Mouse (Mus musculus) neural tube, embryonic 14.5 days (tissue): ENCODE measurements around the gene Mtfr1l. TPM values are rescaled to one million over a fixed set of nuclear protein-coding genes. Genes with fewer than 3 reads are reported as not detected.
"Not testable (repeated sequence)": the region's sequence is repeated elsewhere in the genome, so short reads cannot be mapped to it uniquely, and the experiment has no call there.

Source experiments
- ATAC-seq: fragments of 200-750 bp; cut with Nextera tagmentation; 2 replicates; pipeline ENCODE4 v1.8.0; 2017; ENCODE audit warnings: low read depth, mild to moderate bottlenecking, moderate TSS enrichment, moderate library complexity
- H3K27ac ChIP-seq: fragments of 300-500 bp; sonication (generic); 2 replicates; pipeline ENCODE4 v1.5.1; 2014; ENCODE audit warnings: low read depth, mild to moderate bottlenecking, control low read depth, low read length, moderate library complexity, mixed read lengths
- H3K27me3 ChIP-seq: fragments of 300-500 bp; sonication (generic); 2 replicates; pipeline ENCODE4 v1.6.1; 2014; ENCODE audit warnings: low read length; ENCODE audit not compliant: control insufficient read depth, insufficient read depth
- H3K36me3 ChIP-seq: fragments of 300-500 bp; sonication (generic); 2 replicates; pipeline ENCODE4 v1.6.1; 2014; ENCODE audit warnings: low read length, mixed read lengths; ENCODE audit not compliant: control insufficient read depth, insufficient read depth
- H3K4me1 ChIP-seq: fragments of 300-500 bp; sonication (generic); 2 replicates; pipeline ENCODE4 v1.6.1; 2014; ENCODE audit warnings: low read length; ENCODE audit not compliant: control insufficient read depth, insufficient read depth
- H3K4me2 ChIP-seq: fragments of 300-500 bp; sonication (generic); 2 replicates; pipeline ENCODE4 v1.6.1; 2014; ENCODE audit warnings: mild to moderate bottlenecking, low read depth, low read length, control low read depth
- H3K4me3 ChIP-seq: fragments of 300-500 bp; sonication (generic); 2 replicates; pipeline ENCODE4 v1.5.1; 2014; ENCODE audit warnings: low read depth, low read length, control low read depth, mixed read lengths
- H3K9ac ChIP-seq: fragments of 300-500 bp; sonication (generic); replicated peaks from 2 replicates; pipeline ENCODE4 v1.6.1; 2014; ENCODE audit warnings: low read depth, mild to moderate bottlenecking, control low read depth, low read length, mixed read lengths
- H3K9me3 ChIP-seq: fragments of 300-500 bp; sonication (generic); 2 replicates; pipeline ENCODE4 v1.6.1; 2016; ENCODE audit warnings: low read length; ENCODE audit not compliant: control insufficient read depth
- WGBS: fragments of 180-500 bp; shearing (Covaris S2); extraction: QIAGEN DNeasy Blood & Tissue Kit; methylation state at CpG from one replicate; pipeline ENCODE4 v1.1.7; 2014; 5-methylcytosine and 5-hydroxymethylcytosine counted together
- polyA plus RNA-seq: library from polyadenylated mRNA; unstranded; fragments of >200 nt; fragmentation: Nextera tagmentation; extraction: Ambion mirVana; gene quantifications from 2 replicates; pipeline ENCODE4 v1.2.1, GENCODE M21; 2014

Mtfr1l gene
- polyA plus RNA-seq, 1 experiment from 2014 or later, result 199 TPM

DNA sequence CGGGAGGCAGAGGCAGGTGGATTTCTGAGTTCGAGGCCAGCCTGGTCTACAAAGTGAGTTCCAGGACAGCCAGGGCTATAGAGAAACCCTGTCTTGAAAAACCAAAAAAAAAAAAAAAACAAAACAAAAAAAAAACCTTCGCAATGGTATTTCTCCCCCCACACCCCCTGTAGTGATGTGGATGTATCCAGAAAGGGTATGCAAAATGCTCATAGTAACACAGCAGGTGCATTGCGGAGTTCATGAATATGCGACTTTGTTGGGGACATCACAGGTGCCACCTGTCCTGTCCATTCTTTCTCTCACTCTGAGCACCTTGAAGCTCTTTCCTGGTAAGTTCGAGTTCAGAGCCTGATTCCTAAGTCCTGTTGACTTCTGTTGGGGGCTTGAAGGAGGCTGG is 41.0 kb downstream of the Mtfr1l start:
- H3K4me1 ChIP-seq, result peaks cover 15% of the 10 kb centered on the region
- WGBS, result 87% methylated on average over 6 of the region's 6 CpGs
- H3K27me3 ChIP-seq, H3K4me2 ChIP-seq, H3K4me3 ChIP-seq, H3K27ac ChIP-seq, H3K36me3 ChIP-seq, ATAC-seq, H3K9me3 ChIP-seq, H3K9ac ChIP-seq: not testable (repeated sequence)

- Histone ChIP-seq H3K36me3 (no peaks in the 10 kb centered on the region), H3K27me3 (no peaks in the 10 kb centered on the region), H3K9me3 (no peaks in the 10 kb centered on the region), H3K4me1 (peaks cover 10% of the 10 kb centered on the region), H3K27ac (no peak overlapping the region), H3K4me2 (no peak overlapping the region), H3K4me3 (no peak overlapping the region), H3K9ac (no peak overlapping the region)
- 66% methylated on average over 6 of the region's 6 CpGs for WGBS
- no peak for ATAC-seq
Measured at GRCm38 (mm10) chr4:134491716-134492115, 43.5 kb downstream of the Mtfr1l start.

- no peak for ATAC-seq
- Histone ChIP-seq H3K9ac (no peak overlapping the region), H3K4me2 (no peak overlapping the region), H3K36me3 (no peaks in the 10 kb centered on the region), H3K27ac (no peak overlapping the region), H3K4me1 (peaks cover 4% of the 10 kb centered on the region), H3K9me3 (no peaks in the 10 kb centered on the region), H3K27me3 (no peaks in the 10 kb centered on the region), H3K4me3 (no peak overlapping the region)
- WGBS, result 89% methylated on average over 11 of the region's 11 CpGs
Measured at GRCm38 (mm10) chr4:134489986-134490665, 45.1 kb downstream of the Mtfr1l start.

GRCm38 (mm10) chr4:134488211-134488610 is 47.0 kb downstream of the Mtfr1l start:
- Histone ChIP-seq H3K9ac (no peak overlapping the region), H3K4me3 (no peak overlapping the region), H3K4me1 (peaks cover 2% of the 10 kb centered on the region; the same call in 1 of the 2 replicates), H3K9me3 (no peaks in the 10 kb centered on the region), H3K4me2 (no peak overlapping the region), H3K27me3 (no peaks in the 10 kb centered on the region), H3K36me3 (no peaks in the 10 kb centered on the region), H3K27ac (no peak overlapping the region)
- 95% methylated on average over 5 of the region's 5 CpGs for WGBS
- no peak for ATAC-seq

DNA sequence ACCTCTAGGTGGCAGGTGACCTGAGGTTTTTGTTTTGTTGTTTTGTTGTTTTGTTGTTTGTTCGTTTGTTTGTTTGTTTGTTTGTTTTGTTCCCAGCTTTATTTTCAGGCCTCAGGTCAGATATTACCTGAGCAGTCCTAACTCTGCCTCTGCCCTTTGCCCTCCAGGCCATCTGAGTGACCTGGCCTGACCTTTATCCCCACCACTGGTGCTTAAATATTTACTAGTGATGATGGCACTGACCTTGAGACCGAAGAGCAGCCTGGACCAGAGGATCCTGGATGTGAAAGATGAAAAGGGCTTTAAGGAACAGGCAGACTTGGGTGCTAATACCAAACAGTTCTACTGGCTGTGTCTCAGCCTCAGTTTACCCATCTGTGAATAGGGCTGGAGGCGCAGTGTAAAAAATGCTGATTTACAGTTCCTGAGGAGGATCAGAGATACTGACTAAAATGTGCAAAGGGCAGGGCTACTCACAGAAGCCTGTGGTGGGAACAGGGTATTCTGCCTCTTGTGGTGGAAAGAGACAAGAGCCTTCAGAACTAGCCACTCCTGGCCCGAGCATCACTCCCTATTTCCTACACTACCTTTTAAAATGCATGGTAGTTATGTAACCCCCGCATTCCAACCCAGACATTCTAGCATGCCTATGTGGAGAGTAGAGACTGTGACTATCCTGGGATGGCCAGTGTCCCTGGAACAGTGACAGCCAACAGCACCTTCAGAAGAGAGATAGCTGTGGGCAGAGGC is 49.9 kb downstream of the Mtfr1l start:
- H3K4me2 ChIP-seq, result no peak overlapping the region
- H3K36me3 ChIP-seq, result no peaks in the 10 kb centered on the region
- H3K27me3 ChIP-seq, result no peaks in the 10 kb centered on the region
- H3K4me3 ChIP-seq, result no peak overlapping the region
- H3K27ac ChIP-seq, result no peak overlapping the region
- no peaks in the 10 kb centered on the region for H3K9me3 ChIP-seq
- 90% methylated on average over 5 of the region's 5 CpGs for WGBS
- H3K9ac ChIP-seq, result no peak overlapping the region
- peaks cover 2% of the 10 kb centered on the region; the same call in 1 of the 2 replicates for H3K4me1 ChIP-seq
- no peak for ATAC-seq

DNA sequence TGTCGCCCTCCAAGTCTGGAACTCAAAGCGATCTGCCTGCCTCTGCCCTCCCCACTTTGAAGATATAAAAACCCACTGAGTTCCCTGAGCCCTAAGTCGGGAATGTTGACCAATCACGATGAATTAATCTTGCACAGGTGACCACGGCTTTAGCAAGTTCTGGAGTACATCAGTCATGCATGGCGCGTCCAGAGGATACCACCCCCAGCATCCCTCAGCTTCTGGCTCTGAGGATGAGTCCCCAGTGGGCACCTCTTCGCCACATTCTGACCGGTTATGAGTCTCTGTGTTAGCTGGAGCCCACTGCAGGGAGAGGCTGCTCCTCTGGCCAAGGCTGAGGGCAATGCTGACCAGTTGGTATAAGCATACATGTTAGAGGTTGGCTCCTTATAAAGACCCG is 51.0 kb downstream of the Mtfr1l start:
- Histone ChIP-seq H3K9ac (no peak overlapping the region), H3K9me3 (no peaks in the 10 kb centered on the region), H3K36me3 (no peaks in the 10 kb centered on the region), H3K4me1 (peaks cover 2% of the 10 kb centered on the region; the same call in 1 of the 2 replicates), H3K27me3 (no peaks in the 10 kb centered on the region), H3K27ac (no peak overlapping the region), H3K4me3 (no peak overlapping the region), H3K4me2 (no peak overlapping the region)
- WGBS, result 82% methylated on average over 10 of the region's 10 CpGs
- ATAC-seq, result no peak

DNA sequence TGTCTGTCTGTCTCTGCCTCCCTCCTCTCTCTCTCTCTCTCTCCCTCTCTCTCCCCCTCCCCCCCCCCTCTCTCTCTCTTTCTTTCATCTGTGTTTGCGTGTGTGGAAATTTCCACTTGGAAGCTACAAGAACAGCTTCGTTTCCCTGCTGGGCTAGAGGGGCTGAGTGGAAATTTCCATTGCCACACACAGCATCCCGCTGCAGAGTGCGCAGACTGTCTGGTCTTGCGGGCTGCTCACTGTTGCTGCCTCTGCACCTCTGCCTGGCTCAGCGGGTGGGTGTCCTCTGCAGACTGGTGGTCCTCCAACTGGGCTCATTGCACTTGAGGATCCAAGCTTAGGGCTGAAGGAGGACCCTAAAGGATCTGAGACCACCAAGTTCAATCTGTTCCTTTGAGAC is 51.5 kb downstream of the Mtfr1l start:
- Histone ChIP-seq H3K9me3 (no peaks in the 10 kb centered on the region), H3K4me3 (no peak overlapping the region), H3K36me3 (no peaks in the 10 kb centered on the region), H3K4me1 (peaks cover 2% of the 10 kb centered on the region; the same call in 1 of the 2 replicates), H3K9ac (no peak overlapping the region), H3K4me2 (no peak overlapping the region), H3K27me3 (no peaks in the 10 kb centered on the region), H3K27ac (no peak overlapping the region)
- 51% methylated on average over 6 of the region's 6 CpGs for WGBS
- no peak for ATAC-seq

- 73% methylated on average over 6 of the region's 6 CpGs for WGBS
- H3K36me3 ChIP-seq, result no peaks in the 10 kb centered on the region
Measured at GRCm38 (mm10) chr4:134483078-134483688, 52.0 kb downstream of the Mtfr1l start.

DNA sequence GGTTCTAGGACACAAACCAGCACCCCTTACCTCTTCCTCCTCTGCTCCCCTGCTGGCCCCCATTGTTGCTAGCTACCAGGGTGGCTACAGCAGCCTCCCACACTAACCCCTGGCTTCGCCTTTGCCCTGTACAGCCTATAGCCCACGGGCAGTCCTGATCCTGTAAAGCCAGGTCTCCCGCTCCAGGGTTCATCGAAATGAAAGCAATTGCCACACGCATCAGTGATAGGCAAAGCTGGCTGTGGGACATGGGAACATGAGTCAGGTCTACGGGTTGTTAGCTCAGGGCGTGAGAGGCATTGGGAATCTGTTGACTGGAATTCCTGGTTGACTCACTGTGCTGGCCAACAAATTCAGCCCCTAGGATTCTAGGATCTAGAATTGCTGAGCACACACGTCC is 52.7 kb downstream of the Mtfr1l start:
- WGBS, result 86% methylated on average over 8 of the region's 8 CpGs
- H3K27me3 ChIP-seq, result no peaks in the 10 kb centered on the region
- H3K36me3 ChIP-seq, result no peaks in the 10 kb centered on the region

More at GRCm38 (mm10) chr4:134483078-134483688, 52.0 kb downstream of the Mtfr1l start:
- H3K4me1 ChIP-seq, result peaks cover 2% of the 10 kb centered on the region; the same call in 1 of the 2 replicates
- no peaks in the 10 kb centered on the region for H3K9me3 ChIP-seq
- no peak overlapping the region for H3K4me2 ChIP-seq
- no peaks in the 10 kb centered on the region for H3K27me3 ChIP-seq
- no peak for ATAC-seq
- no peak overlapping the region for H3K27ac ChIP-seq
- no peak overlapping the region for H3K9ac ChIP-seq
- no peak overlapping the region for H3K4me3 ChIP-seq

More for the DNA sequence above, 52.7 kb downstream of the Mtfr1l start:
- H3K4me3 ChIP-seq, result no peak overlapping the region
- no peak overlapping the region for H3K9ac ChIP-seq
- no peak overlapping the region for H3K27ac ChIP-seq
- no peak overlapping the region for H3K4me2 ChIP-seq
- H3K9me3 ChIP-seq, result no peaks in the 10 kb centered on the region
- H3K4me1 ChIP-seq, result peaks cover 5% of the 10 kb centered on the region; the same call in 1 of the 2 replicates
- ATAC-seq, result no peak
